Mouse (Mus musculus) testis, adult 2 months (tissue): ENCODE results near the gene Rbm18.

Source experiments
- CTCF ChIP-seq: fragments of 200-500 bp; IDR thresholded peaks from 2 replicates; pipeline ENCODE4 v1.5.1; 2012; ENCODE audit warnings: low read depth, mild to moderate bottlenecking, inconsistent platforms, low read length, moderate library complexity; ENCODE audit not compliant: control insufficient read depth, insufficient read depth, insufficient replicate concordance
- POLR2A ChIP-seq: fragments of 200-500 bp; IDR thresholded peaks from 2 replicates; pipeline ENCODE4 v1.6.1; 2012; ENCODE audit warnings: low read depth, mild to moderate bottlenecking, inconsistent platforms, low read length, moderate library complexity; ENCODE audit not compliant: control insufficient read depth

DNA sequence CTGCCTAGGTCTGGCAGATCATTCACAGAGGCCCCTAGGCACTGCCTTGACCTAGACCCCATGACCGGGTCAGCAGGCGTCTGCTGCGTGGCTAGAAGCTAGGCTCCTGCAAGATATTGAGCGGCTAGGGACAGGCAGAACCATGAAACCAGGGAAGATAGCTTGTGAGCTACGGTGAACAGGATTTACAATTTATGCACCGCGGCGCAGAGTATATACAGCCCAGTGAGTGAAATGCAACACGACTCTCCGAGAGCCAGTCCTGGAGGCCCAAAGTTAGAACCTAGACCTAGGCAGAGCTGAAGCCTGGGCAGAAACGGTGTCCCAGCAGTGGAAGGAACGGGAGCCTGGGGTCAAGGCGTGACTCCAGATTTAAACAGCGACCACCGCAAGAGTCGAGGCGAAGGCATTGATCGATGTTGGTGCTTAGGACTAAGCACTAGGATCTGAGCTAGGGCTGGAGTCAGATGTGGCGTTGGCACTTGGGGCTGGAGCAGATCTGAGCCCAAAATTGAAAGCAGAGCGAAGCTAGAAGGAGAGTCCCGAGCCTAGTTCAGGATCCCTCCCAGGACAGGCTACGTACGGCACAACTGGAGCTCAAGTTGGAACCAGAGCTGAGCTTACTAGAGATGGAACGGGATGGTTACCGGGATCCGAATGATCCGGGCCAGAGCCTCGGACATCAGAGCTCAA lies 34.6 kb downstream of the Rbm18 start:
- no peak for TF ChIP-seq CTCF
- TF ChIP-seq POLR2A = no peak
